Mouse (Mus musculus) C2C12 (cell line): ENCODE data around the gene Gm8947. TPM values are rescaled to one million over a fixed set of nuclear protein-coding genes. Genes with fewer than 3 reads are reported as not detected.

Experiments used
- H3K27me3 ChIP-seq: one replicate; pipeline ENCODE4 v1.6.1; 2011; ENCODE audit not compliant: control insufficient read depth, insufficient read depth, insufficient read length
- H3K36me3 ChIP-seq: one replicate; pipeline ENCODE4 v1.6.1; 2011; ENCODE audit not compliant: control insufficient read depth, insufficient read depth
- H3K4me3 ChIP-seq: one replicate; pipeline ENCODE4 v1.5.1; 2011; ENCODE audit warnings: mild to moderate bottlenecking, control low read depth; ENCODE audit not compliant: poor library complexity, insufficient read depth, severe bottlenecking
- H3K79me2 ChIP-seq: one replicate; pipeline ENCODE4 v1.6.1; 2011; ENCODE audit not compliant: control insufficient read depth, insufficient read depth
- H3K79me3 ChIP-seq: one replicate; pipeline ENCODE4 v1.6.1; 2011; ENCODE audit warnings: low read depth, control low read depth
- H3ac ChIP-seq: one replicate; pipeline ENCODE3; 2011; ENCODE audit warnings: low read depth; ENCODE audit not compliant: control insufficient read depth, insufficient read length
- CEBPB ChIP-seq: IDR thresholded peaks from one replicate; pipeline ENCODE4 v1.6.1; 2011; ENCODE audit warnings: low read depth, mild to moderate bottlenecking, control low read depth, moderate library complexity
- CTCF ChIP-seq: IDR thresholded peaks from one replicate; pipeline ENCODE4 v1.5.1; 2011; ENCODE audit not compliant: control insufficient read depth, insufficient read depth, insufficient read length
- FOSL1 ChIP-seq: IDR thresholded peaks from one replicate; pipeline ENCODE4 v1.8.0; 2011; ENCODE audit warnings: mild to moderate bottlenecking, low read length; ENCODE audit not compliant: poor library complexity, insufficient read depth, severe bottlenecking
- MAX ChIP-seq: IDR thresholded peaks from one replicate; pipeline ENCODE4 v1.6.1; 2011; ENCODE audit warnings: mild to moderate bottlenecking, control low read depth
- MYOD1 ChIP-seq: IDR thresholded peaks from one replicate; pipeline ENCODE4 v1.6.1; 2011; ENCODE audit warnings: low read depth; ENCODE audit not compliant: control insufficient read depth, insufficient read length
- MYOG ChIP-seq: IDR thresholded peaks from one replicate; pipeline ENCODE4 v1.6.1; 2011; ENCODE audit not compliant: control insufficient read depth, insufficient read length; ENCODE audit errors: extremely low read depth
- USF1 ChIP-seq: IDR thresholded peaks from one replicate; pipeline ENCODE4 v1.6.1; 2011; ENCODE audit warnings: low read depth, mild to moderate bottlenecking, control low read depth, moderate library complexity
- polyA plus RNA-seq: library from polyadenylated mRNA; unstranded; fragments of >200 nt; fragmentation: generic; extraction: Trizol; gene quantifications from one replicate; pipeline ENCODE4 v1.2.1, GENCODE M21; 2012; ENCODE audit warnings: missing spikeins

The Gm8947 gene
- polyA plus RNA-seq, 1 experiment, result 0.05 TPM

DNA sequence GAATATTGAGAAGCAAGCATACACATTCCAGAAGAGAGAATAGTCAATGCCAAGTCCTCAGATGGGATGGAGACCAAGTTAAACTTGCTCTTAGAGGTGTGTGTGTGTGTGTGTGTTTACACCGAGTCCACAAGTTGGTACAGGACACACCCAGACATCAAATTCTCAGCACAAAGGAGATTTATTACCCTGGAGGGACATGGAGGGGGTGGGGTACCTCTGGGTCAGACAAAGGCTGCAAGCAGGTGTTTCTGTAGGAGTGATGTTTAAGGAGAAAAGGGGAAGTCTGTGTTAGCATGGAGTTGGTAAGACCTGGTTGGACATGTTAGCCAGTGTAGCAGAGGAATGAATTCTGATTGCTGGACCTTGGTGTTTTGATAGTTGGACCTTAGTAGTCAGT lies 23.8 kb downstream of the Gm8947 start:
- Histone ChIP-seq H3K79me3 (no peaks in the 10 kb centered on the region), H3K4me3 (no peak overlapping the region), H3K36me3 (no peaks in the 10 kb centered on the region), H3ac (no peak overlapping the region), H3K79me2 (no peaks in the 10 kb centered on the region), H3K27me3 (no peaks in the 10 kb centered on the region)
- TF ChIP-seq CEBPB, result no peak
- no peak for TF ChIP-seq MAX
- TF ChIP-seq USF1, result no peak
- no peak for TF ChIP-seq FOSL1
- TF ChIP-seq CTCF, result no peak
- no peak for TF ChIP-seq MYOG
- TF ChIP-seq MYOD1, result no peak

DNA sequence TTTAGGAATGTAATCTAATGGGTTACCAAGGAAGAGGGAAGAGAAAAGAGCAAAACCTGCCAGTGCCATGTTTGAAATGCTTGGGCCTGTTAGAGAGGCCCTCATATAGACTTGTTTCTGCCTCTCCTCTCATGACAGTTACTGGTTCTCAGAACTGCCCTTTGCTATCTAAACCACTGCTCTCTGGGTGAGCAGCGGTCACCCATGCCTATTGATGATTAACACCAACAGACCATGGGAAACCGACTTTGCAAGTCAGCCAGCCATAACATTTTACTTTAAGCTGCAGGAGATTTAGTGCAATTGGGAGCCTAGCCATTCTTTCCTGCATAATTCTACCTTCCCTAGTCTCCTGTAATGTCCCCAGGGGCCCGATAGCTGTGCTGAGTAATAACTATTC lies 24.2 kb downstream of the Gm8947 start:
- Histone ChIP-seq H3K79me3 (no peaks in the 10 kb centered on the region), H3K27me3 (no peaks in the 10 kb centered on the region)
- no peak for TF ChIP-seq MAX
- TF ChIP-seq MYOG, result no peak
- TF ChIP-seq MYOD1, result no peak
- TF ChIP-seq CEBPB, result no peak
- TF ChIP-seq CTCF, result no peak
- TF ChIP-seq FOSL1, result no peak
- TF ChIP-seq USF1, result no peak

DNA sequence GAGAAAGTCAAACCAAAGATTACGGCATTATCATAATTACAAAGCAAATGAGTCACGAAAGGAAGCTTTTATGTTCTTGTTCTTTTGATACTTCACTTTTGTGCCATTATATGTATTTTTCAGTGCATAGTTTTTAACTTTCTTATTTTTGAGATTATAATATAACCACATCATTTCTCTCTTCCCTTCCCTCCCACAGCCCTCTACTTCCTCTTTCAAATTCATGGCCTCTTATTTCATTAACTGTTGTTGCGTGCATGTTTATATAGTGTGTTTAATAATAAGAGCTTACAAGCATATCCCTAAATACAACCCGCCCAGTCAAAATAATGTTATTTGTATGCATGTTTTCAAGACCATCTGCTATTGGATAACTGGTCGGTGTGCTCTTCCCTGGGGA lies 26.9 kb downstream of the Gm8947 start:
- H3K36me3 ChIP-seq, result no peaks in the 10 kb centered on the region
- no peak overlapping the region for H3ac ChIP-seq
- TF ChIP-seq CTCF (no peak), MYOG (no peak), CEBPB (no peak), FOSL1 (no peak), MYOD1 (no peak), USF1 (no peak), MAX (no peak)
- H3K79me3 ChIP-seq, result no peaks in the 10 kb centered on the region
- H3K79me2 ChIP-seq, result no peaks in the 10 kb centered on the region
- no peak overlapping the region for H3K4me3 ChIP-seq
- H3K27me3 ChIP-seq, result no peaks in the 10 kb centered on the region

More for the DNA sequence above, 24.2 kb downstream of the Gm8947 start:
- no peaks in the 10 kb centered on the region for H3K79me2 ChIP-seq
- H3K36me3 ChIP-seq, result no peaks in the 10 kb centered on the region
- no peak overlapping the region for H3ac ChIP-seq
- H3K4me3 ChIP-seq, result no peak overlapping the region

DNA sequence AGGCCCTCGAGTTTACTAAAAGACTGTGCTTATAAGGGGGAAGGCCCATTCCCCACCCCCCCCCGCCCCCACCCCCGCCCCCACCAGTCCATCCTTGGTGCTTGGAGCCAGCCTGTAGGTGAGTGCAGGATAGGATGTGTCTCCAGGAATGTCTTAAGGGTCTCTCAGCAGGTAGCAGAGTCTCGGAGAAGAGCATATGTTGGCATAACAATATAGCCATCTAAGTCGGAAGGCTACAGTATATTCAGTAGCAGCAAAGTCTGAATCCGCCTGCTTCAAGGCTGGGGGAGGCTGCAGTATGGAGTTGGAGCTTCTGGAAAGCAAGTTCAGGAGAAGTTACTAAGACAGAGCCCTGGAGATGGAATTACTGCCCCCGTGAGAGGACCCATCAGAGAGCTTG lies 27.9 kb downstream of the Gm8947 start:
- no peak overlapping the region for H3ac ChIP-seq
- no peaks in the 10 kb centered on the region for H3K79me3 ChIP-seq
- no peaks in the 10 kb centered on the region for H3K79me2 ChIP-seq
- H3K4me3 ChIP-seq, result no peak overlapping the region
- TF ChIP-seq MYOG, result no peak
- no peak for TF ChIP-seq CEBPB
- TF ChIP-seq FOSL1, result no peak
- TF ChIP-seq USF1, result no peak
- TF ChIP-seq CTCF, result no peak
- TF ChIP-seq MAX, result no peak
- no peak for TF ChIP-seq MYOD1
- H3K27me3 ChIP-seq, result no peaks in the 10 kb centered on the region
- H3K36me3 ChIP-seq, result no peaks in the 10 kb centered on the region

DNA sequence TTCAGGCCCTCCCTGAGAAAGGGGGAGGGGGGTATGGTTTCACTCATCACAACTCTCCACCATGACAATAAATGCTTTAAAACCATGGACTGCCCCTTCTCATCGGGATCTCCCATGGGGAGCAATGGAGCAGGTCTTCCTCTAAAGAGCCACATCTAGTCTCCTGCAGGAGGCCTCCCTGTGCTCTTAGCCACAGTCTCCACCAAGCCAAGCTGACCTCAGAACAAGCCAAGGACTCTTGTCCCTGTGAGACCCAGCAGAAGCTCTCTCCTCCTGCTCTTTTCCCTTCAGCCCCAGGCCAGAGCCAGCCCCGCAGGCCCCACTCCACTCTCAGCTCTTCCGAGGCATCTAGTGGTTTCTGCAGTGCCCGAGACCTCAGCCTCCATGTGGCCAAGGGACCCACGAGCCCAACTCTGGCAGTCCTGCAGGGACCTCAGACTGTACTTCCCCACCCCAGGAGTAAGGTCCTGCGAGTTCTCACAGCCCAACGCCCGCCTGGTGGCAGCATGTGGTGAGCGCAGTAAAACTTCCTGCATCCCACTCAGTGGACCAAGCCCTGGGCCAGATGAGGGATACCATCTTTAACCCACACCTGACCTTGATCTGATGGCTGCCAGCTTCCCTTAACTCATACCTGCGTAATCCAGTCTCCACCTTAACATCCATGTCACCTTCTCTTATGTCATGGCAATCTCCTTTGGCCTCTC lies 30.5 kb downstream of the Gm8947 start:
- TF ChIP-seq FOSL1 (no peak), USF1 (no peak), MAX (no peak), CEBPB (no peak), MYOD1 (no peak), MYOG (no peak), CTCF (no peak)
- Histone ChIP-seq H3K79me2 (no peaks in the 10 kb centered on the region), H3K27me3 (no peaks in the 10 kb centered on the region), H3K79me3 (no peaks in the 10 kb centered on the region), H3ac (no peak overlapping the region), H3K36me3 (no peaks in the 10 kb centered on the region), H3K4me3 (no peak overlapping the region)
